Mouse (Mus musculus) myocyte (in vitro differentiated cells): ENCODE measurements at regions not wholly inside any gene's neighbourhood (a gene's known extent, or its start where the extent isn't known, plus 50 kb on each side); places are given as distances from the start of the nearest gene placed in this dataset.

Experiments
- MYOD1 ChIP-seq, 3 experiments: IDR thresholded peaks; one replicate each; pipeline ENCODE4 v1.6.1; 2011; ENCODE audit warnings: control low read depth in 2 of 3, low read depth in 2 of 3, mild to moderate bottlenecking in 2 of 3, moderate library complexity in 1 of 3; ENCODE audit not compliant: insufficient read length in 2 of 3, control insufficient read depth in 1 of 3
- MYOG ChIP-seq, 3 experiments: IDR thresholded peaks; one replicate each; pipeline ENCODE4 v1.6.1; 2011; ENCODE audit warnings: control low read depth in 2 of 3, low read depth in 2 of 3, mild to moderate bottlenecking in 2 of 3; ENCODE audit not compliant: insufficient read length in 2 of 3, control insufficient read depth in 1 of 3, insufficient read depth in 1 of 3
- POLR2A ChIP-seq: IDR thresholded peaks from one replicate; pipeline ENCODE4 v1.6.1; 2011; ENCODE audit warnings: low read depth, mild to moderate bottlenecking, control low read depth, moderate library complexity; ENCODE audit not compliant: insufficient read length
- USF1 ChIP-seq: IDR thresholded peaks from one replicate; pipeline ENCODE4 v1.6.1; 2011; ENCODE audit warnings: low read depth, mild to moderate bottlenecking, control low read depth, moderate library complexity

- TF ChIP-seq POLR2A (no peak), MYOG (IDR thresholded peaks at IDR 0.05; ENCODE audit: control insufficient read depth in 1 of 3, insufficient read depth in 1 of 3, insufficient read length in 2 of 3, low read depth in 2 of 3) (no peak), MYOD1 (IDR thresholded peaks at IDR 0.05; ENCODE audit: control insufficient read depth in 1 of 3, insufficient read length in 2 of 3, low read depth in 2 of 3) (no peak), USF1 (no peak)
Measured at GRCm38 (mm10) chr5:133487806-133488290, 611.7 kb upstream of the Castor2 start.
